Mouse (Mus musculus): ENCODE measurements at regions not wholly inside any gene's neighbourhood (a gene's known extent, or its start where the extent isn't known, plus 50 kb on each side); places are given as distances from the start of the nearest gene placed in this dataset.
"Not testable (repeated sequence)": the region's sequence is repeated elsewhere in the genome, so short reads cannot be mapped to it uniquely, and the experiment has no call there.

- not testable (repeated sequence) for DNase-seq
Observed at GRCm38 (mm10) chr16:8914183-8914582, 84.3 kb downstream of the 1810013L24Rik start.

DNA sequence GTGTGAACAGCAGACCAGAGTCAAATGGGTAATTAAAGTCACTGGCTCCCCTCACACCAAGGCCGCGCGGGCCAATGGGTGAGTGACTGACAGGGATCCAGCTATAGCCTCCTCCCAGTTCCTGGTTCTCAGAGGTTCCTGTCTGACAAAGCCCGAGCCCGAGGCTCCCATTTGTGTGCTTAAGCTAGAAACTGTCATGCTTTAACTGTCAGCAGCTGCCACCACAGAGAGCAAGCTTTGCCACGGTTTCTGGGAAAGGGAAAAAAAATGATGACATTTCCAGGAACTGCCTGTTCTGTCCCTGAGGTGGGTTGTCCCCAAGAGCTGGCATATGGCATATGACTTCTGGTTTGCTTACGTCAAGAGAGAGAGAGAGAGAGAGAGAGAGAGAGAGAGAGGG lies 86.2 kb downstream of the 1810013L24Rik start:
- no peak for DNase-seq

- DNase-seq: no peak
Observed at GRCm38 (mm10) chr16:8918741-8919535, 89.0 kb downstream of the 1810013L24Rik start.

DNA sequence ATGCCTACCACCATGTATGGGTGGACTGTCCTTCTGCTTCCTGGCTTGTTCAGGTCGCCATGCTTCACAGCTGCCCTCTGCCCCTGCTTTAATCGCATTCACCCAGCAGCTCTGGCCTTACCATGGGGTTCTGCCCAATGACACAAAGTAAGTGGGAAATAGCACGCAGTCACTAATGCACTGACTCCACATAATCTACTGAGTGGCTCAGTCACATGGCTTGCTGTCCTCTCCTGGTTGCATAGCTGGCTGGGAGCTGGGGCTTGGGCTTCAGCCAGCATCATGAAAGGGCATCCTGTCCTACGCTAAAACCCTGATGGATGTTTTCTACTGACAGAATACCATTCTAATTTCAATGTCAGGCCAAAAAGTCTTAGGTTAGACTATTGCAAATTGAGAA lies 94.8 kb downstream of the 1810013L24Rik start:
- DNase-seq: no peak

DNA sequence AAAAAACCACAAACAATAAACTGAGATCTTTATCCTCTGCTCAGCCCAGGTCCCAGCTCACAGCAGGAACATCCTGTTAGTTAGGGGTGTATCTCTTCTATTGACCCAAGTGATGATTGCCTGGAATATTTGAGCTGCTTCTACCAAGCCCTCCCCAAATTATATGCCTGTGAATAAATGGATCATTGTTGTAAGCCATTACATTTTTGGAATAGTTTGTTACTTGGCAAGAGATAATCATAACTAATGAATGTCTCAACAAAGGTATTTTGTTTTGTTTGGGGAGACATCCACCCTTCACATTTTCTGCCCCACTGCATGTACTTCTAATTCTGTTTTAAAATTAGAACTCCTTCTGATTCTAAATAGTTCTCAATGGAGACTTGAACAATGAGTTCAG lies 102.1 kb downstream of the 1810013L24Rik start:
- DNase-seq: no peak

DNA sequence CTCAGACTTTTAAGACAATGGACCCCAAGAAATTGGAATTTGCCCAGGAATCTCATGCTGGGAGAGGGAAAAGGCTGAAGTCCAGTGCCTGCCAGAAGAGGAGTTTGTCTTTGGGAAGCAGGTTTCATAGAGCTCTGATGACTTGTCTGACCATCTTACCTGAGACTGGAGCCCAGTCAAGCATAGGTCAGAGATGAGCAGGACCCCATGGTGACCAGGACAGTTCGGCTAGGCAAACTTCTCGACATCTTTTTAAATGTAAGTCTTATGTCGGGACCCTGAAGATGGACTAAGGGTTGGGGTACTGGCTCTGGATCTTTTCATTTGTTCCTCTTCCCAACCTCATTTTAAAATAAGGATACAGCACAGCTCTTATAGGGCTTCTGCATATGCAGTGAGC lies 103.2 kb downstream of the 1810013L24Rik start:
- no peak for DNase-seq

GRCm38 (mm10) chr16:8936446-8936845 lies 106.5 kb downstream of the 1810013L24Rik start:
- DNase-seq: no peak

DNA sequence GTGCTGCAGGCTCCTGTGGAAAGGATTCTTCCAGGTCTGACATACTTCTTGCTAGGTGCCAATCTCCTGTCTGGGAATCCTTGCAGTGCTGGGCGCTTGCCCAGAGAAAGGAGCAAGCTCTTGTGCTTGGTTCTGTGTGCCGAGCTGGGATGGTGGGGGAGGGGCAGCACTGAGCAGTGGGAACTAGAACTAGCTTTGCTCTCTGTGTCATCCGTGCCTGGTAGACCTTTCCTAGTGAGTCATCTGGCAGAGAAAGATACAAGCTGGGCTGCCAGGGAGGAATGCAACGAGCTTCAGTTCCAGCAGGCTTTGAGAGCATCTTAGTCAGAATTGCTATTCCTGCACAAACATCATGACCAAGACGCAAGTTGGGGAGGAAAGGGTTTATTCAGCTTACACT lies 108.6 kb downstream of the 1810013L24Rik start:
- no peak for DNase-seq

DNA sequence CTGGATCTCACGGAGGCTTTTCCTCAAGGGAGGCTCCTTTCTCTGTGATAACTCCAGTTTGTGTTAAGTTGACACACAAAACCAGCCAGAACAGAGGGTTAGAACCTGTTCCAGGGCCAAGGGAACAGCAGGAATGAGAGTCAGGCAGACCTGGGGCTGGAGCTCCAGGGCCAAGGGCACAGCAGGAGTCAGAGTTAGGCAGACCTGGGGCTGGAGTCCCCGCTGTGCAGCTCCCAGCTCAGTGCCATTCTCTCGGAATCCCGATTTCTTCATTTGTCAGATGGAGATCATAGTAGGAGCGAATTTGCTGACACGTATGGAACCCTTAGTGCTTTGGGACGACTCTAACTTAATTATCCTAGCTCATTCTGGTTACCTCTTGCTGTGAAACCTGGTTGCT lies 109.2 kb downstream of the 1810013L24Rik start:
- DNase-seq: no peak

DNA sequence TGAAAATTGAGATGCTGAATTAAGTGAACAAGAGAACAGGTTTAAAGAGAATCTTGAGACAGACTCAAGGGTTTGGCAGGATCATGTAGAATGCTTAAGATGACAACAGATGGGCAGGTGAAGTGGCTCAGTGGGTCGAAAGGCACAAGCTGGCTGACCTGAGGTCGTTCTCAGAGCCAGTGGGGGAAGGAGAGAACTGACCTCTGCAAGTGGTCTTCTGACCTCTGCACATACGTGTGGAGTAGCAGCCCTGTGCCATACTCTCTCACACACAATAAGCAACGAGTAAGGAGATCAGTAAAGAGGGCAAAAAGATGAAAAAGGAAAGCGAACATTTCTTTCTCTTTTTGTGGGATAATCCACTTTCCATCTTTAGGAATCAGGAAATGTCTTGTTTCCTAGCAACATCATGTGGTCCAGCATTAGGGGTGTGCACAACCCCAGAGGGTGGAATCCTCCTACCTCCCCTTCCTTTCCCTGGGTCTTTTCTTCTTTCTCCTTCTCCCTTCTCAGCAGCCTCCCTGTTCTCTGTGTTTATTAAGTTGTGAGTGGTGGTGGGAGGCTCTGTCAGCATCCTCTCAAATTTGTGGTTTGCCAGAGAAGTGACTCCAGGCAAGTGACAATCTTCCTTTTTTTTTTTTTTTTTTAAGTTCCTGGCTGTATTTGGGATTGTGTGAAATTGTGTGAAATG lies 114.7 kb downstream of the 1810013L24Rik start:
- no peak for DNase-seq

DNA sequence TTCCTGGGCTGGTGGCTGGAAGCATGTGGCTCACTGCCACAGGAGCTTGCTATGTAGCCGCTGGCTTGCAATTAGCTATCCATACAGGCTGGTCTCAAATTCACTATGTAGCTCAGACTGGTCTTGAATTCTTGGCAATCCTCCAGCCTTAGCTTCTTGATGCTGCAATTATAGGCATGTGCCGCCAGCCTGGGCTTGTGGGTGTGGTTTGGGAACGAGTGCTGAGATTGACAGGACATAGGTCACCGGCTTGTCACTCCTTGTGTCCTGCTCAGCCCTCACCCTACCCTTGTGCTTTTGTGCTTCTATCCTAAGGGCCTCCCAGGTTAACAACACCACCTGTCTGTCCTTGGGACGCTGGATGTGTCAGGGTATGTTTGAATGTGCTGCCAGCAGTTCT lies 117.9 kb downstream of the 1810013L24Rik start:
- DNase-seq: no peak

- no peak for DNase-seq
Observed at GRCm38 (mm10) chr16:8951156-8951899, 121.4 kb downstream of the 1810013L24Rik start.

GRCm38 (mm10) chr16:8961739-8962138 lies 131.8 kb downstream of the 1810013L24Rik start:
- DNase-seq: no peak

DNA sequence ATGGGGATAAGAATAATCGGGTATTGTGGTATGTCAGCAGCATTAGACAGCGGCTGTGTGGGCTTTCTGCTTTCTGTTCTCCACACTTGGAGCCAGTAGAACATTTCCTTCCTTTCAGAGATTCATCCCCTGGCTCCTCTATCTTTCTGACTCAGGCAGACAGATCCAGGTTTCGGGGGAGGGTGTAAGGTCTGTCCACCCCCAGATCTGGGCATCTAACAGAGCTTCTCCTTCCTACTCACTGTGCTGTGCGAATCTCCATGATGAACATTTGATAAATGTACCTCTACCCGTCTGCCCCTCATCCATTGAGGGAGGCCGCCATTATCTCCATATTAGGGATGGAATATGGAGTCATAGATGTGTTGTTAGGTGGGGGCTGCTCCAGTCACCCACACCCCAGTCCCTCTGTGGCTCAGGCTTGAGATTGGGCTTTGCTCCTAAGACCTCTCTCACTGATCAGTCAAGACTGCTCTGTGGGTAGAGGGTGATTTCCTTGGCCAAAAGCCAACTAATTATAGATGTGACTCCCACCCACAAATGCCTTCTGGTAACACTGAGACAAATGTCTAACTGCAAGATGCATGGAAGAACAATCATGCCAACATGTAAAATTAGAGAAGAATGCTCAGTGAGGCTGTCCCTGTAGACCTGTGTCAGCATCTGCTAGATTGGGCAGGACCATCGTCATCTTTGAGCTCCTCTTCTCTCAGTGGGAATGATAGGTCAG lies 163.8 kb downstream of the 1810013L24Rik start:
- DNase-seq: no peak

GRCm38 (mm10) chr16:8994521-8994920 lies 164.6 kb downstream of the 1810013L24Rik start:
- no peak for DNase-seq

GRCm38 (mm10) chr16:8997250-8997649 lies 167.3 kb downstream of the 1810013L24Rik start:
- DNase-seq: no peak

- no peak for DNase-seq
Observed at GRCm38 (mm10) chr16:9004012-9004411, 174.1 kb downstream of the 1810013L24Rik start.

GRCm38 (mm10) chr16:9005933-9006332 lies 176.0 kb downstream of the 1810013L24Rik start:
- DNase-seq: no peak

DNA sequence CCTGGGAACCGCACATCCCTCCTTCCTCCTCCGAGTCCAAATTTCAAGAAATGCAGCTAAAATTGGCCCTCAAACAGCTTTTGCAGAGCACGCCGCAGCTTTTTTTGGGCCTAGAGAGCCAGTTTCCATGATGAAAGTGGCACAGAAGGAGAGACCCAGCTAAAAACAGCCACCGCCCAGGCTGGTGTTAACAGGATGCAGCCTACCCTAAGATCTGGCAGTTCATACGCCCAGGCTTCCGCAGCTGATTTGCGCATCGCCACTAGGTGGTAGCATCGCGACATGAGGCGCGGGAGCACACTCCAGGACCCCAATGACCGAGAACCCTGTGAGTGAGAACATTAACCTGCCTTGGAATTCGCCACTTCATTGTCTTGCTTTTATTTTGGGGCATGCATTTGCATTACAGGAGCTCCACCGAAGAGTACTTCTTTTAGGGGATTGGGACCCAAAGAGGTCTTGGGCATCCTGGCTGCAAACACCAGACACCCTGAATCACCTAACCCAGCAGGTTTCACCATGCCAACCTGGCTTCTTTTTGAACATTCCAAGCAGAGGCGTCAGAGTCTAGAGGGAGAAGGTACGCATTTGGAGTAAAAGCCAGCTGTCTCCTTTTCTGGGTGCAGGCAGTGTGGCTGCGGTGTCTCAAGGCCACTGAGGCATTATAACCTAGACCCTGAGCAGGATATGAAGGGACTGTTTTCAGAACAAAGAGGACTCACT lies 179.6 kb downstream of the 1810013L24Rik start:
- peak; percentile 74 to 78 for DNase-seq

DNA sequence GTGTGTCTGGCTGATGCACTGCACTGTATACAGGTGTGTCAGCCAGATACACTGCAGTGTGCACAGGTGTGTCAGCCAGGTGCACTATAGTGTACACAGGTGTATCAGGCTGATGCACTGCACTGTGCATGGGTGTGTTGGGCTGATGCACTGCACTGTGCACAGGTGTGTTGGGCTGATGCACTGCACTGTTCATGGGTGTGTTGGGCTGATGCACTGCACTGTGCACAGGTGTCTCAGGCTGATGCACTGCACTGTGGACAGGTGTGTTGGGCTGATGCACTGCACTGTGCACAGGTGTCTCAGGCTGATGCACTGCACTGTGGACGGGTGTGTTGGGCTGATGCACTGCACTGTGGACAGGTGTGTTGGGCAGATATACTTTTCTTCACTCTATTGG lies 181.2 kb downstream of the 1810013L24Rik start:
- DNase-seq: no peak

DNA sequence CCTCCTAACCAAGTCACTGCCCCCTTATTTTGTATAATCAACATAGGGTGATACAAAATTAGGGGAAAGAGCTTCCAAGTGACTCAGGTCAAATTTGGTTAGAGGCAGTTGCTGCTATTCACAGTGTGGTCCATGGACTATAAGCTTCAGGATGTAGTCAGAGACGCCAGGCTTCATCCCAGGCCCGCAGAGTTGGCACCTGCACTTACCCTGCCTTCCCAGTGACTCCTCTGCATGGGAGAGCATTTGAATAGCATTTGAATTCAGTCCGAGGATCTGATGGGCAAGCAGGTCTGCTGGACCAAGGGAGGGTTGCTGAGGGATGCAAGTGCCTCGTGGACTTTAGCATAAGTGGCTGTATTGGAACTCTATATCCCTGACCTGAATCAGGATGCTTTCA lies 181.8 kb downstream of the 1810013L24Rik start:
- no peak for DNase-seq

DNA sequence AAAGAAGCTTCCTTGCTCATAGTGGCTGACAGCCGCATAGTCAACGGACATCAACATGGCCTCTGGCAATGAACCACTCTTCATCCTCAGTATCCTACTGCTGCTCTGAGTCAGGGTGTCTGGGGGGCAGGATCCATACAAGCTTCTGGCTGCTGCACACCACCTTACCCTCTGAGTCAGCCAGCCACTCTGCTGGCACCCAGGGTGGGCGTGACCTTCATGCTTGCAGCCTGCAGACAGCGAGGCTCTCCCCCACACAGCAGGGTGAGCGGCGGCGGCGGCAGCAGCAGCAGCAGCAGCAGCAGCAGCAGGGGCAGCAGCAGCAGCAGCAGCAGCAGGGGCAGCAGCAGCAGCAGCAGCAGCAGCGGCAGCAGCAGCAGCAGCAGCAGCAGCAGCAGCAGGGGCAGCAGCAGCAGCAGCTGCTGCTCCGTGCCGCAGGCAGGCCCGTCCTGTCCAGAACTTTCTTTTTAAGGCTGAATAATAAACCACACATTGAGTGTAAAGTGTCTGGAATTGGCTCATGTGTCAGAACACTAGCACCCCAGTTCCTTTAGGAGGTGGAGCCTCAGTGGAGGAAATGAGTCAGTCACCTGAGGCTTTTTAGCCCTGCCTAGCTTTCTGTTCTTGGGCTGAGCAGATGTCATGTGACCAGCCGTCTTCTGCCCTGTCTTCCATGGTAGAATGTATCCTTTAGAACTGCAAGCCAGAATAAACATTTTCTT lies 186.3 kb downstream of the 1810013L24Rik start:
- DNase-seq: no peak

Measured in lung, postnatal 4 days (tissue).